Mouse (Mus musculus): Measurements from ENCODE around the gene Ier3.
"Not testable (repeated sequence)": the region's sequence is repeated elsewhere in the genome, so short reads cannot be mapped to it uniquely, and the experiment has no call there.

Gene Ier3

GRCm38 (mm10) chr17:35836178-35836965, 14.9 kb downstream of the Ier3 start:
- peak; percentile 77 to 85 for DNase-seq (ENCODE audit: low spot score in 2 of 2)

- peak; percentile 84 to 88 for DNase-seq (ENCODE audit: low spot score in 2 of 2)
Measured at GRCm38 (mm10) chr17:35836991-35837422, 15.5 kb downstream of the Ier3 start.

- DNase-seq (ENCODE audit: low spot score in 2 of 2): peak; percentile 52 to 66
Measured at GRCm38 (mm10) chr17:35837487-35837886, 16.0 kb downstream of the Ier3 start.

- peak; percentile 94 to 96 for DNase-seq (ENCODE audit: low spot score in 2 of 2)
Measured at GRCm38 (mm10) chr17:35838122-35838544, 16.6 kb downstream of the Ier3 start, which contains the start of gene Tubb5. Gene Tubb5, minus strand, starts transcription at chr17:35838306.

- DNase-seq (ENCODE audit: low spot score in 2 of 2): no peak
Measured at GRCm38 (mm10) chr17:35838570-35838969, 17.1 kb downstream of the Ier3 start.

- not testable (repeated sequence) for DNase-seq (ENCODE audit: low spot score in 2 of 2)
Measured at GRCm38 (mm10) chr17:35839002-35839401, 17.5 kb downstream of the Ier3 start.

GRCm38 (mm10) chr17:35840561-35840960, 19.1 kb downstream of the Ier3 start:
- no peak for DNase-seq (ENCODE audit: low spot score in 2 of 2)

- peak; percentile 99 to 100 for DNase-seq (ENCODE audit: low spot score in 2 of 2)
Measured at GRCm38 (mm10) chr17:35841076-35841950, 19.8 kb downstream of the Ier3 start, which contains the start of gene Mdc1. Gene Mdc1, plus strand, starts transcription at chr17:35841515.

- no peak for DNase-seq (ENCODE audit: low spot score in 2 of 2)
Measured at GRCm38 (mm10) chr17:35842006-35842405, 20.5 kb downstream of the Ier3 start.

GRCm38 (mm10) chr17:35843514-35843913, 22.0 kb downstream of the Ier3 start:
- no peak for DNase-seq (ENCODE audit: low spot score in 2 of 2)

- no peak for DNase-seq (ENCODE audit: low spot score in 2 of 2)
Measured at GRCm38 (mm10) chr17:35848112-35848511, 26.6 kb downstream of the Ier3 start.

GRCm38 (mm10) chr17:35850974-35851373, 29.5 kb downstream of the Ier3 start:
- no peak for DNase-seq (ENCODE audit: low spot score in 2 of 2)

GRCm38 (mm10) chr17:35859371-35859770, 37.9 kb downstream of the Ier3 start:
- DNase-seq (ENCODE audit: low spot score in 2 of 2): no peak

GRCm38 (mm10) chr17:35859835-35860234, 38.4 kb downstream of the Ier3 start:
- DNase-seq (ENCODE audit: low spot score in 2 of 2): no peak

- DNase-seq (ENCODE audit: low spot score in 2 of 2): no peak
Measured at GRCm38 (mm10) chr17:35860831-35861197, 39.3 kb downstream of the Ier3 start.

GRCm38 (mm10) chr17:35861198-35861857, 39.8 kb downstream of the Ier3 start, which contains the start of gene Nrm:
Gene Nrm, plus strand, starts transcription at chr17:35861318.
- DNase-seq (ENCODE audit: low spot score in 2 of 2): peak; percentile 78 to 89

- DNase-seq (ENCODE audit: low spot score in 2 of 2): no peak
Measured at GRCm38 (mm10) chr17:35864832-35865353, 43.4 kb downstream of the Ier3 start.

GRCm38 (mm10) chr17:35865481-35866280, 44.2 kb downstream of the Ier3 start, which contains the start of gene Ppp1r18:
Gene Ppp1r18, plus strand, starts transcription at chr17:35865593.
- DNase-seq (ENCODE audit: low spot score in 2 of 2): peak in 1 of 2 experiments; percentile 60

- DNase-seq (ENCODE audit: low spot score in 2 of 2): peak in 1 of 2 experiments; percentile 58
Measured at GRCm38 (mm10) chr17:35866281-35866831, 44.9 kb downstream of the Ier3 start.

Measured in frontal cortex, postnatal 10 days (tissue).